Mouse (Mus musculus) forebrain, embryonic 12.5 days (tissue): Measurements from ENCODE around the gene Tlk1. TPM values are rescaled to one million over a fixed set of nuclear protein-coding genes. Genes with fewer than 3 reads are reported as not detected.

Experiments used
- ATAC-seq: fragments of 200-750 bp; cut with Nextera tagmentation; 2 replicates; pipeline ENCODE4 v1.8.0; 2017; ENCODE audit warnings: moderate TSS enrichment; ENCODE audit not compliant: low FRiP score
- H3K27ac ChIP-seq: fragments of 300-500 bp; sonication (generic); 2 replicates; pipeline ENCODE4 v1.5.1; 2016; ENCODE audit warnings: mild to moderate bottlenecking
- H3K27me3 ChIP-seq: fragments of 300-500 bp; sonication (generic); 2 replicates; pipeline ENCODE4 v1.6.1; 2016; ENCODE audit warnings: mild to moderate bottlenecking
- H3K36me3 ChIP-seq: fragments of 300-500 bp; sonication (generic); replicated peaks from 2 replicates; pipeline ENCODE4 v1.6.1; 2016; ENCODE audit warnings: mild to moderate bottlenecking
- H3K4me1 ChIP-seq: fragments of 300-500 bp; sonication (generic); 2 replicates; pipeline ENCODE4 v1.6.1; 2016
- H3K4me2 ChIP-seq: fragments of 300-500 bp; sonication (generic); 2 replicates; pipeline ENCODE4 v1.6.1; 2016; ENCODE audit warnings: mild to moderate bottlenecking, moderate library complexity
- H3K4me3 ChIP-seq: fragments of 300-500 bp; sonication (generic); replicated peaks from 2 replicates; pipeline ENCODE4 v1.5.1; 2016; ENCODE audit warnings: mild to moderate bottlenecking
- H3K9ac ChIP-seq: fragments of 300-500 bp; sonication (generic); 2 replicates; pipeline ENCODE4 v1.6.1; 2016; ENCODE audit warnings: mild to moderate bottlenecking
- H3K9me3 ChIP-seq: fragments of 300-500 bp; sonication (generic); 2 replicates; pipeline ENCODE4 v1.6.1; 2016
- WGBS: fragments of 180-500 bp; shearing (Covaris S2); methylation state at CpG from one replicate; pipeline ENCODE4 v1.1.7; 2016; 5-methylcytosine and 5-hydroxymethylcytosine counted together
- polyA plus RNA-seq: library from polyadenylated mRNA; unstranded; fragments of >200 nt; fragmentation: Nextera tagmentation; extraction: Ambion mirVana; gene quantifications from 2 replicates; pipeline ENCODE4 v1.2.1, GENCODE M21; 2016

Tlk1 gene
- polyA plus RNA-seq, 1 experiment from 2014 or later = 40.0 TPM

GRCm38 (mm10) chr2:70708986-70709730 is 116.4 kb downstream of the Tlk1 start:
- WGBS = 76% methylated on average over 13 of the region's 13 CpGs
- H3K4me2 ChIP-seq = no peak overlapping the region
- ATAC-seq = no peak
- peaks cover 37% of the 10 kb centered on the region for H3K36me3 ChIP-seq
- no peaks in the 10 kb centered on the region for H3K27me3 ChIP-seq
- H3K9ac ChIP-seq = no peak overlapping the region
- peaks cover 5% of the 10 kb centered on the region; the same call in 1 of the 2 replicates for H3K4me1 ChIP-seq
- no peaks in the 10 kb centered on the region for H3K9me3 ChIP-seq
- H3K4me3 ChIP-seq = no peak overlapping the region
- no peak overlapping the region for H3K27ac ChIP-seq

- Histone ChIP-seq H3K4me3 (no peak overlapping the region), H3K9me3 (0 out of 2 replicates have a peak, but pooled peaks cover 2% of the 10 kb centered on the region), H3K9ac (no peak overlapping the region), H3K4me2 (no peak overlapping the region), H3K36me3 (no peaks in the 10 kb centered on the region), H3K27me3 (no peaks in the 10 kb centered on the region), H3K27ac (no peak overlapping the region), H3K4me1 (peaks cover 5% of the 10 kb centered on the region; the same call in 1 of the 2 replicates)
- ATAC-seq = no peak
- 57% methylated on average over 5 of the region's 5 CpGs for WGBS
Observed at GRCm38 (mm10) chr2:70702403-70702802, 123.1 kb downstream of the Tlk1 start.

GRCm38 (mm10) chr2:70701571-70701970 is 124.0 kb downstream of the Tlk1 start:
- no peak overlapping the region for H3K4me3 ChIP-seq
- peaks cover 5% of the 10 kb centered on the region; the same call in 1 of the 2 replicates for H3K4me1 ChIP-seq
- no peaks in the 10 kb centered on the region for H3K27me3 ChIP-seq
- no peak overlapping the region for H3K4me2 ChIP-seq
- no peak overlapping the region for H3K27ac ChIP-seq
- WGBS = 78% methylated on average over 9 of the region's 9 CpGs
- 0 out of 2 replicates have a peak, but pooled peaks cover 2% of the 10 kb centered on the region for H3K9me3 ChIP-seq
- ATAC-seq = no peak
- H3K36me3 ChIP-seq = no peaks in the 10 kb centered on the region
- no peak overlapping the region for H3K9ac ChIP-seq

GRCm38 (mm10) chr2:70700851-70701250 is 124.7 kb downstream of the Tlk1 start:
- Histone ChIP-seq H3K27me3 (no peaks in the 10 kb centered on the region), H3K4me1 (peaks cover 5% of the 10 kb centered on the region; the same call in 1 of the 2 replicates), H3K9me3 (0 out of 2 replicates have a peak, but pooled peaks cover 2% of the 10 kb centered on the region), H3K36me3 (no peaks in the 10 kb centered on the region; the same call in 1 of the 2 replicates), H3K4me2 (no peak overlapping the region), H3K27ac (no peak overlapping the region), H3K4me3 (no peak overlapping the region), H3K9ac (no peak overlapping the region)
- 86% methylated on average over 3 of the region's 3 CpGs for WGBS
- ATAC-seq = no peak

GRCm38 (mm10) chr2:70695712-70696111 is 129.8 kb downstream of the Tlk1 start:
- H3K9me3 ChIP-seq = 0 out of 2 replicates have a peak, but pooled peaks cover 2% of the 10 kb centered on the region
- no peak for ATAC-seq
- peaks cover 17% of the 10 kb centered on the region for H3K36me3 ChIP-seq
- WGBS = 90% methylated on average over 10 of the region's 10 CpGs
- no peak overlapping the region for H3K4me3 ChIP-seq
- no peaks in the 10 kb centered on the region for H3K4me1 ChIP-seq
- H3K4me2 ChIP-seq = no peak overlapping the region
- H3K9ac ChIP-seq = no peak overlapping the region
- no peaks in the 10 kb centered on the region for H3K27me3 ChIP-seq
- no peak overlapping the region for H3K27ac ChIP-seq

- Histone ChIP-seq H3K9ac (no peak overlapping the region), H3K27me3 (no peaks in the 10 kb centered on the region), H3K4me2 (no peak overlapping the region), H3K27ac (no peak overlapping the region), H3K4me1 (no peaks in the 10 kb centered on the region), H3K36me3 (peaks cover 68% of the 10 kb centered on the region), H3K4me3 (no peak overlapping the region), H3K9me3 (no peaks in the 10 kb centered on the region)
- WGBS = 85% methylated on average over 11 of the region's 11 CpGs
- ATAC-seq = no peak
Observed at GRCm38 (mm10) chr2:70690195-70690594, 135.3 kb downstream of the Tlk1 start.

GRCm38 (mm10) chr2:70688454-70689078 is 137.0 kb downstream of the Tlk1 start:
- 96% methylated on average over 21 of the region's 21 CpGs for WGBS
- Histone ChIP-seq H3K4me2 (no peak overlapping the region), H3K9ac (no peak overlapping the region), H3K27me3 (no peaks in the 10 kb centered on the region), H3K4me1 (no peaks in the 10 kb centered on the region), H3K4me3 (no peak overlapping the region), H3K9me3 (no peaks in the 10 kb centered on the region), H3K27ac (no peak overlapping the region), H3K36me3 (peaks cover 85% of the 10 kb centered on the region)
- no peak for ATAC-seq

GRCm38 (mm10) chr2:70682324-70682723 is 143.2 kb downstream of the Tlk1 start:
- Histone ChIP-seq H3K4me3 (no peak overlapping the region), H3K27ac (no peak overlapping the region), H3K9me3 (no peaks in the 10 kb centered on the region), H3K4me1 (no peaks in the 10 kb centered on the region), H3K4me2 (no peak overlapping the region), H3K36me3 (peaks cover 88% of the 10 kb centered on the region), H3K27me3 (no peaks in the 10 kb centered on the region), H3K9ac (no peak overlapping the region)
- no peak for ATAC-seq
- 91% methylated on average over 2 of the region's 2 CpGs for WGBS

- no peaks in the 10 kb centered on the region for H3K4me1 ChIP-seq
- 84% methylated on average over 7 of the region's 7 CpGs for WGBS
- H3K4me2 ChIP-seq = no peak overlapping the region
- H3K9me3 ChIP-seq = no peaks in the 10 kb centered on the region
- no peak overlapping the region for H3K4me3 ChIP-seq
- no peaks in the 10 kb centered on the region for H3K27me3 ChIP-seq
- H3K27ac ChIP-seq = no peak overlapping the region
- no peak overlapping the region for H3K9ac ChIP-seq
- ATAC-seq = no peak
- H3K36me3 ChIP-seq = peaks cover 7% of the 10 kb centered on the region
Observed at GRCm38 (mm10) chr2:70673445-70674126, 151.9 kb downstream of the Tlk1 start.

GRCm38 (mm10) chr2:70672476-70672875 is 153.1 kb downstream of the Tlk1 start:
- Histone ChIP-seq H3K9me3 (no peaks in the 10 kb centered on the region), H3K9ac (no peak overlapping the region), H3K36me3 (no peaks in the 10 kb centered on the region), H3K27ac (no peak overlapping the region), H3K27me3 (no peaks in the 10 kb centered on the region), H3K4me2 (no peak overlapping the region), H3K4me3 (no peak overlapping the region), H3K4me1 (no peaks in the 10 kb centered on the region)
- ATAC-seq = no peak
- WGBS = 85% methylated on average over 2 of the region's 2 CpGs

- H3K9me3 ChIP-seq = no peaks in the 10 kb centered on the region
- no peak overlapping the region for H3K4me3 ChIP-seq
- H3K4me2 ChIP-seq = no peak overlapping the region
- H3K27me3 ChIP-seq = no peaks in the 10 kb centered on the region
- H3K36me3 ChIP-seq = no peaks in the 10 kb centered on the region
- ATAC-seq = no peak
- no peaks in the 10 kb centered on the region; the same call in 1 of the 2 replicates for H3K4me1 ChIP-seq
- 75% methylated on average over 2 of the region's 2 CpGs for WGBS
- no peak overlapping the region for H3K27ac ChIP-seq
- H3K9ac ChIP-seq = no peak overlapping the region
Observed at GRCm38 (mm10) chr2:70669896-70670295, 155.6 kb downstream of the Tlk1 start.

- H3K4me2 ChIP-seq = no peak overlapping the region
- no peak overlapping the region for H3K9ac ChIP-seq
- H3K9me3 ChIP-seq = no peaks in the 10 kb centered on the region
- no peaks in the 10 kb centered on the region; the same call in 1 of the 2 replicates for H3K4me1 ChIP-seq
- H3K27ac ChIP-seq = no peak overlapping the region
- H3K36me3 ChIP-seq = no peaks in the 10 kb centered on the region
- no peak for ATAC-seq
- no peaks in the 10 kb centered on the region for H3K27me3 ChIP-seq
- H3K4me3 ChIP-seq = no peak overlapping the region
- 88% methylated on average over 2 of the region's 2 CpGs for WGBS
Observed at GRCm38 (mm10) chr2:70669241-70669640, 156.3 kb downstream of the Tlk1 start.
